Mouse (Mus musculus) retina, adult 2 months (tissue): ENCODE data around the gene Hoxc9.

Experiments
- DNase-seq: peaks from one replicate; pipeline ENCODE4 v3.0.0-alpha.2; 2012; ENCODE audit warnings: low read depth, low spot score

Hoxc9 gene

DNA sequence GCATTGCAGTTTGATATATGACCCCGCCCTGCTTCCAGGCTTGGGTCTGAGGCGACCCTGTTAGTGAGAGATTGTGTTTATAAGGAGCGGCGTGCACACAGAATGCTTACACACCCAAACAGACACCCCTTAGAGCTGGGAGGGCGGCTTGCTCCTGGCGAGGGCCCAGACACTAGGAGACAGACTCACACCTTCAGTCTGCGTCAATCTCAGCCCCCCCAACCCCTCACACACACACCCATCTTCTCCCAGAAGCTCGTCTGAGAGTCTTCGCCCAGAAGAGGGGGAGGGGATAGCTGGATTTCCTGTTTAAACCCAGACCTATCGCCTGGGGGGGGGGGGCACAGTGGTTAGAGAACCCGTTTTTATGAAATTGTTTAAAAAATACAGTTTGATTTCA, 23.7 kb downstream of the Hoxc9 start:
- DNase-seq, result no peak

DNA sequence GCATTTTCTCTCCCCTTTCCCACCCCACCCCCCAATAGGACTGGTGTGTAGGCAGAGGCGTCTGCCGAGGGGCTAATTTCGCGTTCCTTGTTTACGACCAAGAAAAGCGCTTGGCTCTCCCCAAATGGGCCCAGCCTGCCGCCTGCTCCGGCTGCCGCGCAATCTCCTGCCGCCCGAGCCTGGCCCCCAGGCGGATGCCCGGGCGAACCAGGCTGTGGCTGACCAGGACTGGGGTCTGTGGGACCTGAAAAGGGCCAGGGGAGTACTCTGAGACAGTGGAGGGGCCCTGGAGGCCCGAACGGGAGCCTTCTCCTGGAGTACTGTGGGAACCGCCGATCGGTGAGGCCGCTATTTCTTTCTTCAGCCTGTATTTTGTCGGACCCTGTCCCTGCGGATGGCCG, 24.3 kb downstream of the Hoxc9 start:
- no peak for DNase-seq

DNA sequence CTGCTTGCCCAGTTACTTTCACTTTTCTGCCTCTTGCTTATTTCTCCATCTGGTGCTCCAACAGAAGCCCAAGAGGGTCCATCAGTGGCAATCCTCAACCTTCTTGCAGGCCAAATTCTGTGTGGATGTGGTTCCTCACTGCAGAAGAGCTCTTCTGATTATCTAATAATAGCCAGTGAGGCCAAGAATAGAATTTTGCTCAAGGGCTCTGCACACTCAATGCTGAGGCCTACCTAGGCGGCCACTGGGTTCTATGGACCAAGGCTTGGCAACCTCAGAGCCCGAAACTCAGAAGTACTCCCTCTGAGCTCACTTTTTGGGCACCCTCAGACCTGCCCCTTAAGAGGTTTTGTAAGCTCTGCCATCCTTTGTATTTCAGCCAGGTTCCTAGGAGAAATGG, 25.1 kb downstream of the Hoxc9 start:
- DNase-seq, result no peak

DNA sequence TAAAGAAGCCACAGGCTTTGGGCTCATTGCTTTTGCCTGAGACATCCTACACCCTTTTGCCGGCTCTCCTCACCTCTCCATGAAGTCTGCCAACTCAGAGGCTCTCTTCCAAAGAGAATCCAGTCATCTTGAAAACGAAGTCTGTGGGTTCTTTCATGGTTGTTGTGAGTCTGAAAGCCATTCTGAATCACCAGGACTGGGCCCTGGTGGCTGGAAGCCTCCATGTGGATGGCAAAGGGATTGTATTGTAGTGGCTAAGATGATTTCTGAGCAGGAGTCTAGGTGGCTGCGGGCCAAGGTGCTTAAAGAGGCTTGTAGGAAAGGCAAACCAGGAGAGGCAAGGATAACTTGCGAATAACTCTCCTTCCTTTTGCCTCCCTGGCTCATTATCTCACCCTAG, 25.9 kb downstream of the Hoxc9 start:
- DNase-seq, result no peak

DNA sequence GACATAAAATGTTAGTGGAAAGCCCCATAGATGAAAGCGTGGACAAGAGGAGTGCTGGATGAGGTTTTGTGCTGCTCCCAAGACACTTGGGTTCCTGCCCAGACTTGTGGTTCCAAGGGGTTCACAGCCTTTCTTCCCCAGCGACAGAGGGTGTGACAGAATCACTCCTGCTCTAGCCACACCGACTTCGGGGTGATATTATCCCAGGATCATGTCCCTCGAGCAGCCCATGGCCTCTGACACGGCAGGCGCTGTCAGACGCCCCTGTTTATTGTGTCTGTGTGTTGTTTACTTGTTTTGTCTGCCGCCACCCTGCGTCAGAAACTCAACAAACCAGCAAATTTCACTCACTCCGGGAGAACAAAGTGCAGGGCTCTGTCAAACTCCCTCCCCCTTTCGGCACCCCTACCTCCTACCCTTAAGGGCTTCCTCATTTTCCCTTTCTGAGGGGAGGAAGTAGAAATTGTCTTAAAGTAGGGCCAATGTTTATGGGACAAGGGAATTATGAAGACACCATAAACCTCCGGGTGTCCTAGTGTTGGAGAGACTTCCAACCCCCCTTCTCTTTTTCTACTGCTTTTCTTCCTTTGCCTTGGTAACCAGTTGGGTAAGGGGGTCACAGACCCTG, 26.7 kb downstream of the Hoxc9 start:
- DNase-seq, result no peak

DNA sequence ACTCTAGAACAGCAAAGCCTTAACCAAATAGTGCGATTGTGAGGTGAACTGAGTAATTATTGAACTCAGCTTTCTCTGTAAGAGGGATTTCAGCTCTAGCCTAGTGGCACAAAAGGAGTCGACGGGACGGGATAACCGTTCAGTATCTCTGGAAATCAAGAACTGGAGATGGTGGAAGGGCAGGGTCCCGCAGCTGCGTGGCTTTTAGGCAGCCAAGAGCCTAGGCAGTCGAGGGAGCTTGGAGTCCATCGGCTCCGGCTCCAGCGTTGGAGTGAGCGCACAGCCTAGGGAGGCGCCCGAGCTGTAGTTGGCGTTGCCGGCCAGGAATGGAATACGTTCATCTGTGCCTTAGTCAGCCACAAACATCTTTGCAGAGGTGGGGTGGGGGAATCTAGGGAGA, 29.1 kb downstream of the Hoxc9 start:
- no peak for DNase-seq

DNA sequence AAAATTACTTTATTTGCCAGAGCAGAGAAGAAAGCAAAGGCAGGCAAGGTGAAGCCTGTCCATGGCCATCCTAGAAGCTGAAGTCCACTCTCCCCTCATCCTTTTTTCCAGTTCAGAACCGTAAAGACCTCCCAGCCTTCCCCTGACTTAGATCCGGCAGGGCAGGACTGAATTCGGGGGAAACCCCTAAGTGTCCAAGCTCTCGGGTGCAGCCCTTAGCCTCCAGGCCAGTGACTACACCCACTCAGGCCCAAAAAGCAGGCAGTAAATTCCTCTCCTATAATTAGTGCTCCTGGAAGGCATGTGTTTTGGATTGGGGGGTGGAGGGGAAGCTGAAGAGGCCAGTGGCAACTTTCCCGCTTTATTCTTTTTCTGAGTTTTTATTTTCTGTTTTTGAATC, 29.6 kb downstream of the Hoxc9 start:
- DNase-seq, result no peak

DNA sequence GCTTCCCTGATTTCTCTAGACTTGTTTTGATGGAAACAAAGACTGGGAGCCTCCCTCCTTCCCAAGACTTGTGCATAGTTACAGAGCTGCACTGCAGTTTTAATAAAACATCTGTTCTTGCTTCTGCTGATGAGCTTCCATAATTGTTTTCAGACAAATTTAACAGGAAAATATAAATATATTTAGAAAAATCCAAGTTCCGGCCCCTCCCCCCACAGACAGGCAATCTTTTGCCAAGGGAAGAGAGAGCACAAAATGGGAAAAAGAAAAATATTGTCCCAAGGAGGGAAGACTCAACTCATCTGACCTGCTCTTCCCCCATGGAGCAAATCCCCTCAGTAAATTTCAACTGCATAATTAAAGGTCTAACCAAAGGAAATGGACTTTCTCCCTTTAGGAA, 30.1 kb downstream of the Hoxc9 start:
- DNase-seq, result no peak

DNA sequence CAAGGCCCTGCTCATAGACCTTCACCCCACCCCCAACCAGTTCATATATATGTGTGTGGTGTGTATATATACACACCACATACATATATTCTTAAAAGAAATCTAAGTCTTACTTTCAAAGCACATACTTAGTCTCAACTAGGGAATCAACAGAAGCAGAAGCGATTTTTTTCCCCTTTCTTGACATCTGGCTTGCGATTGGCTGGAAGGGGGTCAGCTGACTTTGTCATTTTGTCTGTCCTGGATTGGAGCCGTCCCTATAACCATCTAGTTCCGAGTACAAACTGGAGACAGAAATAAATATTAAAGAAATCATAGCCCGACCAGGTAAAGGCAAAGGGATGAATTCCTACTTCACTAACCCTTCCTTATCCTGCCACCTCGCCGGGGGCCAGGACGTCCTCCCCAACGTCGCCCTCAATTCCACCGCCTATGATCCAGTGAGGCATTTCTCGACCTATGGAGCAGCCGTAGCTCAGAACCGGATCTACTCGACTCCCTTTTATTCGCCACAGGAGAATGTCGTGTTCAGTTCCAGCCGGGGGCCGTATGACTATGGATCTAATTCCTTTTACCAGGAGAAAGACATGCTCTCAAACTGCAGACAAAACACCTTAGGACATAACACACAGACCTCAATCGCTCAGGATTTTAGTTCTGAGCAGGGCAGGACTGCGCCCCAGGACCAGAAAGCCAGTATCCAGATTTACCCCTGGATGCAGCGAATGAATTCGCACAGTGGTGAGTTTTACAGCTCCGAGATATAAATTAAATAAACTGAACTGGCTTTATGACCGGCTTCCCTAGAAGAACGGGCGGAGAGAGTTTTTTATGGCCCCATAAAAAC, 33.2 kb downstream of the Hoxc9 start:
- no peak for DNase-seq

DNA sequence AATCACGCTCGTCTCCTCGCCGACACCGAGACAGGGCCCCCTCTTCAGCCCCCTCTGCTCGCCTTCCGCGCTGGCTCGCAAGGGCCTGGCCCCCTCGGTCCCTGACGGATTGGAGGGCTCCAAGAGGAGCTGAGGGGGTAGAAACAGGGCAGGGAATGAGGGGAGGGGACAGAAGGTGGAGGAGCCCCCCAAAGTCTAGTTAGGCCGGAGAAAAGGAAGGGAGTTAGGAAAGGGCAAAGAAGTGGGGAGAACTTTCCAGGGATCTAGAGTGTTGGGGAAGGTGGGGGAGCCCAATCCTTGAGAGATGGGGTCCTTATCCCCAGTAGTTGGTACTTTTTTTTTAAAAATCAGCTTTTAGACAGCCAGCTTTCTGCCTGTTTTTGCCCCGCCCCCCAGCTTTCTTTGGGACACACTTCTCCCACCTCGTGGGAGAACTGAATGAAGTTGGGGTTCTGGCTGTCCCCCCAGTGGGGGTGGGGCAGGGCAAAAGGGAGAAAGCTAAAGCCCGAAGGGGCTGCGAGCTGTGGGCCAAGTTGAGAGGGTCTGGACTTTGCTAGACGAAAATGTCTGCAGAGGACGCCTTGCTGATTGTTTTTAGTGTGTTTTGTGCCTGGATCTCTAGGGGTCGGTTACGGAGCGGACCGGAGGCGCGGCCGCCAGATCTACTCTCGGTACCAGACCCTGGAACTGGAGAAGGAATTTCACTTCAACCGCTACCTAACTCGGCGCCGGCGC, 34.0 kb downstream of the Hoxc9 start:
- no peak for DNase-seq

DNA sequence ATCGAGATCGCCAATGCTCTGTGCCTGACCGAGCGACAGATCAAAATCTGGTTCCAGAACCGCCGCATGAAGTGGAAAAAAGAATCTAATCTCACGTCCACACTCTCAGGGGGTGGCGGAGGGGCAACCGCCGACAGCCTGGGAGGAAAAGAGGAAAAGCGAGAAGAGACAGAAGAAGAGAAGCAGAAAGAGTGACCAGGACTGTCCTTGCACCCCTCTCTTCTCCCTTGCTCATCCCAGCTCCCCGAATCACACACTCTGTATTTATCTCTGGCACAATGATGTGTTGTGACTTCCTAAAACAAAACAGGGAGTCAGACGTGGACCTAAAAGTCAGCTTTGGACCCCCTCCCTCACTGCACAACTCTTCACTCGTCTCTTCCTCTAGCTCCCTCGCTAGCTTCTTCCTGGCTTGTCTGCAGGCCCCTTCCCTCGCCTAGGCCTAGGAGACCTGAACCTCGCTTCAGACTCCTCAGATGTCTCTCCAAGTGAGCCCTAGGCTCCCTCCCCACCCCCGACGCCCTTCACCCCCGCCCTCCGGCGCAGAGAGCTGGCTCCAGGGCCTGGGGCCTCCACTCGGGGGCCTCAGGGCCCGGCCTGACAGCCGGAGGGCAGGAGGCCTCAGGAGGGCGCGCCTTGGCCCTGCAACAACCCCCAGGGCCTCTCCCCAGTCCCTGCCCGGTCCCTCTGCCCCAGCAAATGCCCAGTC, 34.8 kb downstream of the Hoxc9 start:
- DNase-seq, result no peak

DNA sequence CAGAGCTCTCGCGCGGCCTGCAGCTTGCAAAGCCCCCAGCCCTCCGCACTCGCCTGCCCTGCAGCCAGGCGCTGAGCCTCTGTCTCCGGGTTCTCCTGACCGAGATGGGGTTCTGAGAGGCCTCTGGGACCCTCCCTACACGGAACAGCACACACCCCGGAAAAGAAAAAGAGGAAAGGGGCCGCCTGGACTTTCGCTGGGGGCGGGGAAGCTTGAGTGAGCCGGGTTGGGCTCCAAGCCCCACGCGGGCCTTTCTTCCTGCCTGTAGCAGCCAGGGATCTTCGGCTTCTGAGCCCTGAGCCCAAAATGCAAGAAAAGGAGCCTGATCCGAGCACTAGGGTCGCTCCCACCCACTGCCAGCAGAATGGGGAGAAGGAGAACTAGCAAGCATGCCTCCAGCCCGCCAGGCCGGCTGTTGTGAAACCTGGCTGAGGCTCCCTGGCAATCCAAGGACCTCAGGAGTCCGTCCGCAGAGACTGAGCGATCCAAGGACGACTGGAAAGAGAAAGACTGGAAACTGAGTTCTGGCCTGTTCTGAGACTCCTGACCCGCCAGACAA, 35.8 kb downstream of the Hoxc9 start:
- DNase-seq, result no peak

DNA sequence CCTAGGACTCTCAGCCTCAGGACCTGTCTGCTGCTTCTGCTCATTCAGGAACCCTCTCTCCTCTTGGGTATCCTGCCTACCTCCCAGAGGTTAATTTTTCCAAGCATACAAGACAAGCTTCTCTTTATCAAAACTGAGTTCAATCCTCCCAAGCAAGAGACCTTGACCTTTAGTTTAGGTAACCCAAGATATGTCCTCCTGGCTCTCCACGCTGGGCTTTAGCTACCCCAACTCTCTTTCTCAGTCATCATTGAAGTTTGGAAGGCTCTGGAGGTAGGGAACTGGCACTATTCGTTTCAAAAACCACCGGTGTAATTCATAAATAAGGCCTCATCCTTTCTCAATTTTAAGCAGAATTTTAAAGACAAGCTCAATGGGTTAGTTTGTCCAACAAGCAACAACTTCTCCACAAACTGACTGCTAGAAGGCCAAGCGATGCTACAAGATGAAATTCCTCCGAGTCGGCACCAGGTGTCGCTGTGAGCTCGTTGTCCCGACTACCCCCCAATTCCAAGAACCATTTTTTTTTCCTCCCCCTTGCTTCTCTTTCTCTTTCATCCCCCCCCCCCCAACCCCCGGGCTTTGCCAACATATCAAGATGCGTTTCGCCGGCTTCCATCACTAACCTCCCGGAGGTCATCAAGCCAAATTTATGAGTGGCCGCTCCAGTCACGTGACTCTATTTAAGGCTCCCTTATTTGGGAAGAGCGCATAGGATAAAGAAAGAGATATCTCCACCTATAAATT, 37.2 kb downstream of the Hoxc9 start:
- DNase-seq, result peak; percentile 30

DNA sequence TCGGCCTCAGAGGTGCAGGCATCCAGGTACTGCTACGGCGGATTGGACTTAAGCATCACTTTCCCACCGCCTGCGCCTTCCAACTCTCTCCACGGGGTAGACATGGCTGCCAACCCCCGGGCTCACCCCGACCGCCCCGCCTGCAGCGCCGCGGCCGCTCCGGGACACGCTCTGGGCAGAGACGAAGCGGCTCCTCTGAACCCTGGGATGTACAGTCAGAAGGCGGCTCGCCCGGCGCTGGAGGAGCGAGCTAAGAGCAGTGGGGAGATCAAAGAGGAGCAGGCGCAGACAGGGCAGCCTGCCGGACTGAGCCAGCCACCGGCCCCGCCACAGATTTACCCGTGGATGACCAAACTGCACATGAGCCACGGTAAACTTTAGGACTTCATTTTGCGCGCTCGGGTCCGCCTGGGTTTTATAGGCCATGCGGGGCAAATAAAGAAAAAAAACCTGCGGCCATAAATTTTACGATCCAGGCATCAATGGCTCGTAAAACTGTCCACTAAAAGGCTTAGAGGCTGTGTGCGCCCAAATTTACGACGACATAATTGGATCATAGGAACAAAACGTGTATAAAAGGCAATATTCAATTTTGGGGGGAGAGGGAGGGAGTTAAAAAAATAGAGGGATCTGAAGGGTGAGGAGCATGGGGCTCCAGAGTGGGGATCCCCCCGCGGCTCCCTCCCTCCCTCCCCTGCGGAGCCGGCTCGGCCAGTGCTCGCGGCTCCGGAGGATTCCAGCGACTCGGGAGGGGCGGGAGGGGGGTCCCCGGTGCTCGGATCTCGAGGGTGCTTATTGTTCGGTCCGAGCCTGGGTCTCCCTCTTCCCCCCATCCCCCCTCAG, 38.1 kb downstream of the Hoxc9 start:
- DNase-seq, result no peak

DNA sequence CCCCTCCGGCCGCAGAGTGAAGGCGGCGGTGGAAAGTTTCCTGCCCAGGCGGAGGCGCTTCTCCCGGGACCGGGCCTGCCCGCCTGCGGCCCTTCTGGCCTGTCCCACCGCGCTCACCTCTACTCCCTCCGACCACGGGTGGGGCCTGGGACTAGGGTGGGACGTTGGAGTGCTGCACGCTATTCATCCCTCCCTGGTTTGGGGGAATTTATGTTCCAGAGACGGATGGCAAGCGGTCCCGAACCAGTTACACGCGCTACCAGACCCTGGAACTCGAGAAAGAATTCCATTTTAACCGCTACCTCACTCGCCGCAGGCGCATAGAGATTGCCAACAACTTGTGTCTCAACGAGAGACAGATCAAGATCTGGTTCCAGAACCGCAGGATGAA, 38.8 kb downstream of the Hoxc9 start:
- DNase-seq, result no peak

DNA sequence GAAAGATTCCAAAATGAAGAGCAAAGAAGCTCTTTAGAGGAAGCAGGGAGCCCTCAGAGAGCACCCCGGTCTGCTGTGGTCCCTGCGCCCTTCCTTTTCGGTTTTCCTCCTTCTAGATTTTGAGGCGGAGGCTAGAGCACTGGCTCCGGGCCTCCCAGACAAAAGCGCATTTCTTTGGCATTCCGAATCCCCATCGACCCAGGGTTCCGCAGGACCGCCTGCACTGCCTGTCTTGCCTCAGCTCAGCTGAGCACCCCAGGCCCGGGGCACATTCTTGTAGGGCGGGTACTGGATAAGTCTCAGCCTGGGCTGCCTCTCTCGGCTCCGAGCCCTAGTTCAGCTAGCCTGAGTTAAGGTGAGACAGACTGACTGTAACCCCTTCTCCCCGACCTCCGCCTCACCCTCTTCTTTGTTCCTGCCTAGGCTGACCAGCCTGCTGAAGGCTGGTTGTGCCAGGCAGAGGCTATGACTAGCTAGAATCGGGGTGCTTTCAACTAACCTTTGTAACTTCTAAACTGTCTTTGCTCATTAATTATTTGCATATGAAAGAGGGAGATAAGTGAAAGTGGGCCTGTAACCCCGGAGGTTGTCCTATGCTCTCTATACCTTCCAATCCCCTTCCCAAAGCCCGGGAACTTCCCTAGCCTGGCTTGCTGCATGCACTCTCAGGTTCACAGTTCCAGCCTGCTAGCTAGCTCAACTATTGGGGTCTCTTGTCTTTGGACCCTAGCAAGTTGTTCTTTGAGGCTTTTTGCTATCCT, 39.3 kb downstream of the Hoxc9 start:
- DNase-seq, result no peak

DNA sequence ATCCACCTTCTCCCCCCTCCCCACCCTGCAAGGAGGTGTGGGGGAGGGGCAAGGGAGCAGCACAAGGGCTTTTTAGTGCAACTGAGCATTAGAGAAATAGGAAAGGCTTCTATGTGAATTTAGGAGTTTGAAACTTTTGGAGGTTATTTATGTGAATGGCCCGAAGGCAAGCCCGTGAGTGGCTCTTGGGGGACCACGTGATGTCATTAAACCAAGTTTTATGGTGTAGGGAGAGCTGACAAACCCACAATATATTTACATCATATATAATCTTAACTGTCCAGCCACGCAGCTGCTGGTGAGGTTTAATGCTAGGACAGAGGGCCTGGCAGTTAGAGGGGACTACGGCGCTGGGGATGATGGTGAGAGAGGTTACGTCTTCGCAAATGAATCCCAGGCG, 42.4 kb downstream of the Hoxc9 start, which contains the start of gene Hoxc4:
Gene Hoxc4 (plus strand): TSS at position 299 of the 400 bp plus-strand sequence.
- DNase-seq, result no peak

DNA sequence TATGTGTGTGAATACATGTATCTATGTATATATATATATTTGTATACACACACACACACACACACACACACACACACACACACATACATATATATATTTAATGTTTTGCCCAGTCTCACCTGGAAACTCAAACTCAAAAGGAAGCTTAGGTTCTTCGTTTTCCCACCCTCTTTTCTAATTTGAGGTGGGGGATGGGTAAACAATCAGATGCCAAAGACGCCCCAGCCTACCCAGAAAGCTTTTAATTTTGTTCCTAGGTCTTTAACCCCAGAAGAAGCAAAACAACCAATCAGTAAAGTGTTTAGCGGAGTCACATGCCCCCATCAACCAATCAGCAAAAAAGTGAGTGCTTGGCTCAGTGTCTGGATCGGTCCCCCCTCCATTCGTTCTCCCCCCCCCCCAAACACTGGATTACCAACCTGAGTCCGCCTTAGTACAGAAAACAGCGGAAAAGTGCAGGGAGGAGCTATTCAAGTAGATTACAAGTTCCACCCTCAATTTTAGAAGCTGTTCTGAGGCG, 44.7 kb downstream of the Hoxc9 start:
- DNase-seq, result no peak

DNA sequence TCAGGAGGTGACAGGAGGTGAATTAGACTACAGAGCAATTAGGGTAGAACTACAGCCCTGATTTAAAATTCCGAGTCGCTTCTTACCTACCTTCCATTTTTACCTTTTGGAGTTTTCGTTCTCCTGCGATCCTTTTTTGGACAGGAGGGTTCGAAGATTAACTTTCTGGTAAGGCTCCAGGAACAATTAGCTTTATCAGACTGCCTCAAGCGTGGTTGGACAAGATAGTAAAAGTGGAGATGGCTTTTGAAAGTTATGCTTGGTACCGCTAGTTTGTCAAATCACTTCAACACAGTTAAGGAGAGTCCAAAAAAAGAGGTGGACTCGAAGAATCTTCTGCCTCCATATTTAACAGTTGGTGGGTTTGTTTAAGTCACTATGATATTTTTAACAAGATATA, 45.3 kb downstream of the Hoxc9 start:
- DNase-seq, result no peak
